Comparison of ENCODE assay signal across 14 mouse cellular contexts in genomic region chr8:70648164-70648442, GRCm38 (mm10). TPM values are rescaled to one million over a fixed set of nuclear protein-coding genes. Genes with fewer than 3 reads are reported as not detected.
DNase-seq lines count a peak whose midpoint lies in the region; ATAC-seq lines count a peak whose summit lies in the region.
"Had no signal": no experiment of that assay in that cellular context is flagged by ENCODE, and none has a peak within 500 bp of the region (broad histone marks: within the 10 kb centered on the region; RNA-seq: fewer than 3 reads in every experiment).

No protein-coding gene starts in this region.

- H3K4me1 ChIP-seq in intestine, embryonic 16.5 days (ENCODE audit: control insufficient read depth, insufficient read depth, low read length), result peaks cover 43% of the 10 kb centered on the region
- peaks cover 44% of the 10 kb centered on the region for H3K4me1 ChIP-seq in intestine, embryonic 15.5 days (replicated peaks)
- H3K4me1 ChIP-seq in kidney, embryonic 15.5 days, result peaks cover 51% of the 10 kb centered on the region

- H3K9me3 ChIP-seq in intestine, embryonic 16.5 days (ENCODE audit: control insufficient read depth, low read length), result no peaks in the 10 kb centered on the region
- H3K9me3 ChIP-seq in intestine, embryonic 15.5 days, result no peaks in the 10 kb centered on the region
- H3K9me3 ChIP-seq in kidney, embryonic 15.5 days (replicated peaks), result no peaks in the 10 kb centered on the region

- peaks cover 12% of the 10 kb centered on the region; the same call in 1 of the 2 replicates for H3K36me3 ChIP-seq in intestine, embryonic 16.5 days (ENCODE audit: control insufficient read depth, insufficient read depth, low read length)
- H3K36me3 ChIP-seq in intestine, embryonic 15.5 days, result 0 out of 2 replicates have a peak, but pooled peaks cover 11% of the 10 kb centered on the region
- H3K36me3 ChIP-seq in kidney, embryonic 15.5 days, result peaks cover 46% of the 10 kb centered on the region
- H3K36me3 ChIP-seq in macrophage (ENCODE audit: inconsistent target), result peaks cover 10% of the 10 kb centered on the region; the same call in 1 of the 2 replicates

- peak overlapping the region; percentile 81 for H3K27ac ChIP-seq in intestine, embryonic 16.5 days (ENCODE audit: low read length)
- no peak overlapping the region for H3K27ac ChIP-seq in intestine, embryonic 15.5 days
- H3K27ac ChIP-seq in kidney, embryonic 15.5 days, result peak overlapping the region; percentile 70
- peak overlapping the region; percentile 98 for H3K27ac ChIP-seq in macrophage

- H3K4me3 ChIP-seq in intestine, embryonic 16.5 days (ENCODE audit: low read length), result no peak overlapping the region
- no peak overlapping the region for H3K4me3 ChIP-seq in intestine, embryonic 15.5 days (replicated peaks)
- H3K4me3 ChIP-seq in kidney, embryonic 15.5 days (replicated peaks), result no peak overlapping the region
- H3K4me3 ChIP-seq in macrophage (ENCODE audit: inconsistent target), result no peak overlapping the region

- 0 out of 2 replicates have a peak overlapping the region, but pooled peaks have one; percentile 49 for H3K9ac ChIP-seq in intestine, embryonic 16.5 days (ENCODE audit: low read depth, low read length)
- no peak overlapping the region for H3K9ac ChIP-seq in intestine, embryonic 15.5 days
- no peak overlapping the region for H3K9ac ChIP-seq in kidney, embryonic 15.5 days
- H3K9ac ChIP-seq: forebrain, postnatal 0 days had no signal

- peak; percentile 45 for DNase-seq in adrenal gland, postnatal 10 days
- DNase-seq in adrenal gland, adult 8-10 months, result no peak
- DNase-seq in layer of hippocampus, adult 9-11 months, result no peak
- no peak for DNase-seq in adipocyte (ENCODE audit: low spot score)
- DNase-seq: embryo, embryonic 11 days; forebrain, postnatal 0 days had no signal

- 63% methylated on average over 1 of the region's 1 CpGs for WGBS in intestine, embryonic 16.5 days
- WGBS in intestine, embryonic 15.5 days, result 14% methylated on average over 1 of the region's 1 CpGs
- WGBS in kidney, embryonic 15.5 days, result 23% methylated on average over 1 of the region's 1 CpGs
- WGBS in macrophage (ENCODE audit: missing documents), result 80% methylated on average over 1 of the region's 1 CpGs

- ATAC-seq in intestine, embryonic 16.5 days, result no peak
- no peak for ATAC-seq in intestine, embryonic 15.5 days
- ATAC-seq in kidney, embryonic 15.5 days (replicated peaks; ENCODE audit: low FRiP score), result no peak
- ATAC-seq: forebrain, postnatal 0 days; inflammation-experienced regulatory T-cells, adult 6 months; Patski had no signal

- no peaks in the 10 kb centered on the region for H3K27me3 ChIP-seq in intestine, embryonic 16.5 days (replicated peaks; ENCODE audit: control insufficient read depth, insufficient read depth, low read length)
- no peaks in the 10 kb centered on the region for H3K27me3 ChIP-seq in intestine, embryonic 15.5 days (replicated peaks)
- no peaks in the 10 kb centered on the region for H3K27me3 ChIP-seq in kidney, embryonic 15.5 days
- H3K27me3 ChIP-seq: Patski had no signal

- no peak overlapping the region for H3K4me2 ChIP-seq in intestine, embryonic 16.5 days (ENCODE audit: low read depth, low read length)
- H3K4me2 ChIP-seq in intestine, embryonic 15.5 days (replicated peaks), result no peak overlapping the region
- H3K4me2 ChIP-seq in kidney, embryonic 15.5 days, result no peak overlapping the region

- peaks cover 11% of the 10 kb centered on the region; the same call in 1 of the 2 replicates for H3K79me2 ChIP-seq in macrophage (ENCODE audit: inconsistent target)

RNA-seq across cellular contexts. Expression of gene Pgpep1, which starts 12.1 kb away (rescaled TPM):
- 10 to 100 TPM; 65.7 to 80.6 TPM for total RNA-seq in adrenal gland, postnatal 10 days (2021)
- total RNA-seq in adrenal gland, adult 8-10 months (2022), result 100 to 1,000 TPM; 129 to 163 (median 131) TPM
- 88.3 and 101 TPM in 2 replicates for polyA plus RNA-seq in intestine, embryonic 16.5 days (2015; fragmentation: Nextera tagmentation; extraction: Ambion mirVana)
- polyA plus RNA-seq in intestine, embryonic 15.5 days (2015; fragmentation: Nextera tagmentation; extraction: Ambion mirVana), result 58.0 and 74.2 TPM in 2 replicates
- polyA plus RNA-seq in kidney, embryonic 15.5 days (2015; fragmentation: Nextera tagmentation; extraction: Ambion mirVana), result 65.5 and 75.3 TPM in 2 replicates
- total RNA-seq in macrophage (2018; cell fraction: chromatin; rRNA removed), result 10 to 100 TPM in 25 of 26 experiments, 1 to 10 TPM in 1; 8.5 to 30.1 (median 21.1) TPM
- 10 to 100 TPM; 19.1 to 38.4 (median 30.7) TPM for total RNA-seq in macrophage (2018; cell fraction: cytosol; rRNA removed)
- 10 to 100 TPM; 12.7 to 46.1 (median 25.0) TPM for total RNA-seq in macrophage (2018; cell fraction: nucleus; rRNA removed)
- 19.1 to 57.8 TPM (median 24.3 TPM) in 3 replicates for polyA plus RNA-seq in macrophage (2018)

RNA-seq across cellular contexts. Expression of gene Gdf15, which starts 15.8 kb away (rescaled TPM):
- 1 to 10 TPM in 1 of 2 experiments, under 1 TPM in 1; 0.79 to 1.7 TPM for total RNA-seq in adrenal gland, postnatal 10 days (2021)
- 1 to 10 TPM; 1.8 to 3.5 (median 3.0) TPM for total RNA-seq in adrenal gland, adult 8-10 months (2022)
- 3.6 and 3.7 TPM in 2 replicates for polyA plus RNA-seq in intestine, embryonic 16.5 days (2015; fragmentation: Nextera tagmentation; extraction: Ambion mirVana)
- 2.3 and 2.9 TPM in 2 replicates for polyA plus RNA-seq in intestine, embryonic 15.5 days (2015; fragmentation: Nextera tagmentation; extraction: Ambion mirVana)
- polyA plus RNA-seq in kidney, embryonic 15.5 days (2015; fragmentation: Nextera tagmentation; extraction: Ambion mirVana), result 0.46 and 0.77 TPM in 2 replicates
- total RNA-seq in macrophage (2018; cell fraction: chromatin; rRNA removed), result 100 to 1,000 TPM in 12 of 26 experiments, 10 to 100 TPM in 13, 1 to 10 TPM in 1; 7.8 to 467 (median 92.6) TPM
- total RNA-seq in macrophage (2018; cell fraction: cytosol; rRNA removed), result 1,000 to 10,000 TPM in 6 of 26 experiments, 100 to 1,000 TPM in 15, 10 to 100 TPM in 5; 69.9 to 1,947 (median 332) TPM
- total RNA-seq in macrophage (2018; cell fraction: nucleus; rRNA removed), result 1,000 to 10,000 TPM in 7 of 26 experiments, 100 to 1,000 TPM in 16, 10 to 100 TPM in 3; 89.0 to 1,533 (median 505) TPM
- polyA plus RNA-seq in macrophage (2018), result 24.3 to 124 TPM (median 74.3 TPM) in 3 replicates
- total RNA-seq: left cerebral cortex, postnatal 25 days; megakaryocyte, adult 5-6 weeks had no signal
- polyA plus RNA-seq: inflammation-experienced regulatory T-cells, adult 6 months had no signal

RNA-seq across cellular contexts. Expression of gene Lsm4, which starts 24.9 kb away (rescaled TPM):
- 10 to 100 TPM; 91.5 to 94.7 TPM for total RNA-seq in adrenal gland, postnatal 10 days (2021)
- total RNA-seq in adrenal gland, adult 8-10 months (2022), result 100 to 1,000 TPM in 1 of 4 experiments, 10 to 100 TPM in 3; 81.4 to 101 (median 86.6) TPM
- polyA plus RNA-seq in intestine, embryonic 16.5 days (2015; fragmentation: Nextera tagmentation; extraction: Ambion mirVana), result 228 and 246 TPM in 2 replicates
- 286 and 323 TPM in 2 replicates for polyA plus RNA-seq in intestine, embryonic 15.5 days (2015; fragmentation: Nextera tagmentation; extraction: Ambion mirVana)
- 291 and 295 TPM in 2 replicates for polyA plus RNA-seq in kidney, embryonic 15.5 days (2015; fragmentation: Nextera tagmentation; extraction: Ambion mirVana)
- 10 to 100 TPM in 20 of 26 experiments, 1 to 10 TPM in 6; 2.7 to 27.9 (median 15.6) TPM for total RNA-seq in macrophage (2018; cell fraction: chromatin; rRNA removed)
- total RNA-seq in macrophage (2018; cell fraction: cytosol; rRNA removed), result 10 to 100 TPM; 43.2 to 69.6 (median 58.9) TPM
- total RNA-seq in macrophage (2018; cell fraction: nucleus; rRNA removed), result 10 to 100 TPM; 14.4 to 45.5 (median 23.0) TPM
- 47.7 to 66.4 TPM (median 48.9 TPM) in 3 replicates for polyA plus RNA-seq in macrophage (2018)

RNA-seq across cellular contexts. Expression of gene Lrrc25, which starts 32.1 kb away (rescaled TPM):
- 1 to 10 TPM; 3.3 to 3.6 TPM for total RNA-seq in adrenal gland, postnatal 10 days (2021)
- total RNA-seq in adrenal gland, adult 8-10 months (2022), result 1 to 10 TPM; 1.5 to 4.4 (median 3.2) TPM
- 2.9 and 3.0 TPM in 2 replicates for polyA plus RNA-seq in intestine, embryonic 16.5 days (2015; fragmentation: Nextera tagmentation; extraction: Ambion mirVana)
- polyA plus RNA-seq in intestine, embryonic 15.5 days (2015; fragmentation: Nextera tagmentation; extraction: Ambion mirVana), result 2.4 and 2.5 TPM in 2 replicates
- polyA plus RNA-seq in kidney, embryonic 15.5 days (2015; fragmentation: Nextera tagmentation; extraction: Ambion mirVana), result 2.5 TPM in 2 replicates
- total RNA-seq in macrophage (2018; cell fraction: chromatin; rRNA removed), result 100 to 1,000 TPM in 7 of 26 experiments, 10 to 100 TPM in 19; 21.1 to 149 (median 77.4) TPM
- 100 to 1,000 TPM in 25 of 26 experiments, 10 to 100 TPM in 1; 89.3 to 365 (median 193) TPM for total RNA-seq in macrophage (2018; cell fraction: cytosol; rRNA removed)
- total RNA-seq in macrophage (2018; cell fraction: nucleus; rRNA removed), result 100 to 1,000 TPM in 23 of 26 experiments, 10 to 100 TPM in 3; 63.8 to 384 (median 181) TPM
- 104 to 230 TPM (median 156 TPM) in 3 replicates for polyA plus RNA-seq in macrophage (2018)

RNA-seq across cellular contexts. Expression of gene Ssbp4, which starts 39.4 kb away (rescaled TPM):
- 10 to 100 TPM; 92.0 to 96.9 TPM for total RNA-seq in adrenal gland, postnatal 10 days (2021)
- 100 to 1,000 TPM in 2 of 4 experiments, 10 to 100 TPM in 2; 69.3 to 158 (median 120) TPM for total RNA-seq in adrenal gland, adult 8-10 months (2022)
- polyA plus RNA-seq in intestine, embryonic 16.5 days (2015; fragmentation: Nextera tagmentation; extraction: Ambion mirVana), result 63.2 and 73.9 TPM in 2 replicates
- polyA plus RNA-seq in intestine, embryonic 15.5 days (2015; fragmentation: Nextera tagmentation; extraction: Ambion mirVana), result 86.9 and 91.7 TPM in 2 replicates
- polyA plus RNA-seq in kidney, embryonic 15.5 days (2015; fragmentation: Nextera tagmentation; extraction: Ambion mirVana), result 135 and 145 TPM in 2 replicates
- total RNA-seq in macrophage (2018; cell fraction: chromatin; rRNA removed), result 100 to 1,000 TPM in 19 of 26 experiments, 10 to 100 TPM in 7; 38.7 to 250 (median 142) TPM
- total RNA-seq in macrophage (2018; cell fraction: cytosol; rRNA removed), result 100 to 1,000 TPM in 25 of 26 experiments, 10 to 100 TPM in 1; 92.7 to 165 (median 127) TPM
- total RNA-seq in macrophage (2018; cell fraction: nucleus; rRNA removed), result 100 to 1,000 TPM in 8 of 26 experiments, 10 to 100 TPM in 18; 37.5 to 190 (median 88.4) TPM
- 71.4 to 137 TPM (median 122 TPM) in 3 replicates for polyA plus RNA-seq in macrophage (2018)
